9 mouse cellular contexts compared by ENCODE assay signal in genomic region chr1:154723537-154724286, GRCm38 (mm10).
DNase-seq lines count a peak whose midpoint lies in the region; ATAC-seq lines count a peak whose summit lies in the region.
"Had no signal": no experiment of that assay in that cellular context is flagged by ENCODE, and none has a peak within 500 bp of the region (broad histone marks: within the 10 kb centered on the region; RNA-seq: fewer than 3 reads in every experiment).

No protein-coding gene starts in this region.

- peak; percentile 41; the same call in 1 of the 2 replicates for ATAC-seq in kidney, embryonic 15.5 days (replicated peaks; ENCODE audit: low FRiP score)
- no peak for ATAC-seq in embryonic facial prominence, embryonic 14.5 days (ENCODE audit: low read depth)
- no peak for ATAC-seq in monocyte, adult 5-6 weeks (replicated peaks; ENCODE audit: insufficient number of reproducible peaks, low FRiP score, low TSS enrichment, poor library complexity, severe bottlenecking)
- ATAC-seq in activated CD4-positive, CD25-positive, alpha-beta regulatory T cell, adult 4 months = no peak

- WGBS in kidney, embryonic 15.5 days = 3% methylated on average over 19 of the region's 19 CpGs
- 4% methylated on average over 18 of the region's 19 CpGs for WGBS in embryonic facial prominence, embryonic 14.5 days

- no peak for DNase-seq in kidney, adult 18-20 months
- DNase-seq in embryonic facial prominence, embryonic 14.5 days (ENCODE audit: low spot score) = peak; percentile 33
- peak; percentile 39 to 63 for DNase-seq in left cerebral cortex, postnatal 25 days (ENCODE audit: low spot score in 2 of 2)
- DNase-seq in retina, embryonic 14.5 days (ENCODE audit: low spot score) = peak; percentile 61
- no peak for DNase-seq in thymus, postnatal 0 days (ENCODE audit: low spot score)

- H3K4me1 ChIP-seq in kidney, embryonic 15.5 days = peaks cover 20% of the 10 kb centered on the region
- H3K4me1 ChIP-seq in embryonic facial prominence, embryonic 14.5 days (ENCODE audit: control insufficient read depth, insufficient read depth, low read length) = peaks cover 11% of the 10 kb centered on the region; the same call in 1 of the 2 replicates
- H3K4me1 ChIP-seq: liver, embryonic 15.5 days had no signal

- no peaks in the 10 kb centered on the region for H3K9me3 ChIP-seq in kidney, embryonic 15.5 days (replicated peaks)
- H3K9me3 ChIP-seq in embryonic facial prominence, embryonic 14.5 days (ENCODE audit: control insufficient read depth, low read length) = no peaks in the 10 kb centered on the region
- H3K9me3 ChIP-seq: liver, embryonic 15.5 days had no signal

- H3K36me3 ChIP-seq in kidney, embryonic 15.5 days = no peaks in the 10 kb centered on the region
- H3K36me3 ChIP-seq in embryonic facial prominence, embryonic 14.5 days (ENCODE audit: control insufficient read depth, insufficient read depth, low read length) = no peaks in the 10 kb centered on the region
- H3K36me3 ChIP-seq: liver, embryonic 15.5 days had no signal

- no peak overlapping the region for H3K9ac ChIP-seq in kidney, embryonic 15.5 days
- peak overlapping the region; percentile 21; the same call in 1 of the 2 replicates for H3K9ac ChIP-seq in embryonic facial prominence, embryonic 14.5 days (ENCODE audit: low read depth, low read length)
- H3K9ac ChIP-seq: liver, embryonic 15.5 days had no signal

- peak overlapping the region; percentile 46 for H3K4me2 ChIP-seq in kidney, embryonic 15.5 days
- peak overlapping the region; percentile 40 for H3K4me2 ChIP-seq in embryonic facial prominence, embryonic 14.5 days (ENCODE audit: low read depth, low read length)
- H3K4me2 ChIP-seq: liver, embryonic 15.5 days had no signal

- H3K27me3 ChIP-seq in kidney, embryonic 15.5 days = peaks cover 67% of the 10 kb centered on the region
- peaks cover 69% of the 10 kb centered on the region for H3K27me3 ChIP-seq in embryonic facial prominence, embryonic 14.5 days (replicated peaks; ENCODE audit: control insufficient read depth, insufficient read depth, low read length)

- H3K4me3 ChIP-seq in kidney, embryonic 15.5 days (replicated peaks) = no peak overlapping the region
- peak overlapping the region; percentile 21 for H3K4me3 ChIP-seq in embryonic facial prominence, embryonic 14.5 days (ENCODE audit: low read depth, low read length)
- H3K4me3 ChIP-seq: liver, embryonic 15.5 days had no signal

- intact Hi-C loops in left cerebral cortex, postnatal 25 days (cut with DNase I) = loop anchor here (5.0 kb wide), 1 partner anchor 61 kb away; no protein-coding TSS in a partner anchor

- H3K27ac ChIP-seq in kidney, embryonic 15.5 days = no peak overlapping the region
- no peak overlapping the region for H3K27ac ChIP-seq in embryonic facial prominence, embryonic 14.5 days (replicated peaks; ENCODE audit: low read depth, low read length)
- H3K27ac ChIP-seq: liver, embryonic 15.5 days had no signal

Comparison
In these comparisons a context has a peak if more than half of its experiments do, and no peak if none do; other contexts are left out.
1. DNase-seq: peak in embryonic facial prominence, embryonic 14.5 days (single experiment), left cerebral cortex, postnatal 25 days (2 of 2) and retina, embryonic 14.5 days (single experiment); none in kidney, adult 18-20 months (single experiment) and thymus, postnatal 0 days (single experiment).